Mouse (Mus musculus) mature B cell (primary cell): ENCODE results near the gene Cfap43.

ENCODE experiments used
- in situ Hi-C: fragments of 300-500 bp; cut with MboI; formaldehyde crosslinking; loops from 2 replicates; pipeline ENCODE4 v1.14.3; 2019

Gene Cfap43

DNA sequence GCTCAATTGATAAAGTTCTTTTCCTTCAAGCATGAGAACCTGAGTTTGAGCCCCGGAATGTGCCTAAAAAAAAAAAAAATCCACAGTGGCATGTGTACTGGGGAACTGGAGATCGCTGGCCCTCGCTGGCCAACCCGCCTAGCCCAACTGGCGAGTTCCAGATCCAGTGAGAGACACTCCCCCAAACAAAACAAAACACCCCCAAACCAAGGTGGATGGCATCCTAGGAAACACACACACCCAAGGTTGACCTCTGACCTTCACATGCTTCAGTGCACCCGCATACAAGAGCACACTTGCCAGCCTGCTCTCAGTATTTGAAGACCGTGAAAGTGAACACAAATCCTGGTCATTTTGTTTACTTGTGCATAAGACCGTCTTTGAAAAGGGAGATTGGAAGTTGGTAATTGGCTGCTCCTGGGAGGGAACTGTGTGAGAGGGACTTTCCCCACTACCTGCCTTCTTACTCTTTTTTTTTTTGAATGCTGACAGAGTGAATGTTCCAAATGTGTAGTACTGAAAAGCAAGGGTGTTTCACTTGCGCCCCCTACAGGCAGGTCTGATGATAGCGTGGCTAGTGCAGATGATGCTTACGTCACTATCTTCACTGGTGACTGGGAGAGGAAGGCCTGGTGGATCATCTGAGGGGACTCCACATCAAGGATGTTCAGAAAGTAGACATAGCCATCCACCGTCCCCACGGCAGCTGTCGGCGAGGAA is 123.9 kb downstream of the Cfap43 start:
- in situ Hi-C loops = no loop called here

- in situ Hi-C loops = no loop called here
Measured at GRCm38 (mm10) chr19:47794331-47794730, 124.8 kb downstream of the Cfap43 start.

GRCm38 (mm10) chr19:47790316-47791020 is 128.6 kb downstream of the Cfap43 start:
- in situ Hi-C loops = no loop called here

DNA sequence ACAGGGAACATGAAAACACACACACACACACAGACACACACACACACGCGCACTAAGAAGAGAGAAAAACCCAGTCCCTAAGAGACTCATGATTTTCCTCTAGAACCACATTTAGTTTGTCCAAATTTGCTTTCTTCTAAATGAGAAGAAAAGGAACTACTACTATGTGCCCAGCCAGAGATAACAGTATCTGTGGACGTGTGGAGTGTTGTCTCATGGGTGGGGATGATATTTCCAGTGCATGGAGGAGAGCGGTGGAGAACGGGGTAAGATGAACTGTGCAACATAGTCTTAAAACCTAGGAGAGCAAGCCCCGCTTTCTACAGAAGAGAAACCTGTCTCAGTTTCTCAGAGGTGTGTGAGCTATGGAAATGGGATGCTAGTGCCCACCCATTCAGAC is 135.2 kb downstream of the Cfap43 start:
- in situ Hi-C loops = no loop called here

DNA sequence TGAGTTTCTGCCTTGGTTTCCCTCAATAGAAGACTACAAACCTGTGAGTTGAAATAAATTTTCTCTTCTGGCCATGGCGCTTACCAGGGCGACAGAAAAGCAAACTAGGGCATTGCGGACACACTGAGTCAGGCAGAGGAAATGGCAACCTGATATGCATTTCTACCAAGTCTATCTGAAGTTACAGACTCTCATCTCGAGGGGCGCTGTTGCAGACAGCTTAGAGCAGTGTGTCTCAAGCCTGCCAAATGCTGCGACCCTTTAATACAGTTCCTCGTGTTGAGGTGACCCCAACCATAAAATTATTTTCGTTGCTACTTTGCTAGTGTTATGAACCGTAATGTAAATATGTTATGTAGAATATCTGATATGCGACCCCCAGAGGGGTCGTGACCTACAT is 138.1 kb downstream of the Cfap43 start:
- in situ Hi-C loops = no loop called here

- in situ Hi-C loops = no loop called here
Measured at GRCm38 (mm10) chr19:47780145-47780544, 138.9 kb downstream of the Cfap43 start.

DNA sequence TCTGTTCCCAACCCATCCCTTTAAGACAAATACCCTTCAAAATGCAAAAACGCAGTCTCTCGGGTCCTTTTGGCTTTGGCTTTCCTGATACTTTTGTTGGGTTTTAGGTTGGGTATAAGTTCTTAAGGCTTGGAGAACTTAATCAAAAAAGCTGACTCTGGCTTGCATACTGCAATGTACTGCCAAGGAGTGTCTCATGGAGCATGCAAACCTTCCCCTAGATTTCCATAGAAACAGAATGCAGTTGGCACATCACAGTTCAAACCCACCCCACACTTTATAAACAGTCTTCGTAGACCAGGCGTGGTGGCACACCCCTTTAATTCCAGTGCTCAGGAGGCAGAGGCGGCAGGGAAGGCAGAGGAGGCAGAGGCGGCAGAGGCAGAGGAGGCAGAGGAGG is 141.2 kb downstream of the Cfap43 start:
- in situ Hi-C loops = no loop called here

- in situ Hi-C loops = no loop called here
Measured at GRCm38 (mm10) chr19:47755625-47756024, 163.5 kb downstream of the Cfap43 start.

DNA sequence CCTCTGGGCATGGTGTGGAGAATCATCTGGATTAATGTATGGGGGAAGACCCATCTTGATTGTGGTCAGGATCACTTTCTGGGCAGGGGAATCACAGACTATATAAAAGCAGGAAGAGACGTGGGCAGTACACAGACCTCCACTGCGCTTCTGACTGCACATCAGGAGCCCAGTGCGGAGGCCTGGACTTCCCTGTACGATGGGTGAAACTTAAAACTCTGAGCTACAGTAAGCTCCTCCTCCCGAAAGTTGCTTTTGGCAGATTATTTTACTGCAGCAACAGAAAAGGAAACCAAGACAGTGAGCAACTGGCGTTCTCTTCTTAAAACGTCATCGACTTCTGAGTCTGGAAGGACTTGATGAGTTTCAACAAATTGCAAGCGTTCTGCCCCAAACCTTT is 164.2 kb downstream of the Cfap43 start:
- in situ Hi-C loops = no loop called here

- in situ Hi-C loops = no loop called here
Measured at GRCm38 (mm10) chr19:47753921-47754320, 165.2 kb downstream of the Cfap43 start.

GRCm38 (mm10) chr19:47752456-47752855 is 166.6 kb downstream of the Cfap43 start:
- in situ Hi-C loops = no loop called here

- in situ Hi-C loops = no loop called here
Measured at GRCm38 (mm10) chr19:47750391-47750790, 168.7 kb downstream of the Cfap43 start.

GRCm38 (mm10) chr19:47748950-47749349 is 170.1 kb downstream of the Cfap43 start:
- in situ Hi-C loops = no loop called here

DNA sequence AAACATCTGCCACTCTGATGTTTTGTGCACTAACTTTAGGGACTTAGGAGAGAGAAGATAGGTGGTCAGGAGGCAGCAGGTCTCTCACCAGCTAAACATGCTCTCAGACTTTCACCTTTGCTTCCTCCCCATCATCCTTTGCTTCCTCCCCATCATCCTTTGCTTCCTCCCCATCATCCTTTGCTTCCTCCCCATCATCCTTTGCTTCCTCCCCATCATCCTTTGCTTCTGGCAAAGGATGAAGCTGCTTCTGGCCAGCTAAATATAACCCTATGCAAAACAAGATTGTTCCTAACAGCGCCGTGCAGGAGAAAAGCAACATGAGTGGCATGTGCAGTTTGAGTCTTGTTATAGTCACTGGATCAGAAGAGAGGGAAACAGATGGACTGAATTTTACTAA is 172.0 kb downstream of the Cfap43 start:
- in situ Hi-C loops = no loop called here

GRCm38 (mm10) chr19:47731931-47732330 is 187.2 kb downstream of the Cfap43 start:
- in situ Hi-C loops = no loop called here

DNA sequence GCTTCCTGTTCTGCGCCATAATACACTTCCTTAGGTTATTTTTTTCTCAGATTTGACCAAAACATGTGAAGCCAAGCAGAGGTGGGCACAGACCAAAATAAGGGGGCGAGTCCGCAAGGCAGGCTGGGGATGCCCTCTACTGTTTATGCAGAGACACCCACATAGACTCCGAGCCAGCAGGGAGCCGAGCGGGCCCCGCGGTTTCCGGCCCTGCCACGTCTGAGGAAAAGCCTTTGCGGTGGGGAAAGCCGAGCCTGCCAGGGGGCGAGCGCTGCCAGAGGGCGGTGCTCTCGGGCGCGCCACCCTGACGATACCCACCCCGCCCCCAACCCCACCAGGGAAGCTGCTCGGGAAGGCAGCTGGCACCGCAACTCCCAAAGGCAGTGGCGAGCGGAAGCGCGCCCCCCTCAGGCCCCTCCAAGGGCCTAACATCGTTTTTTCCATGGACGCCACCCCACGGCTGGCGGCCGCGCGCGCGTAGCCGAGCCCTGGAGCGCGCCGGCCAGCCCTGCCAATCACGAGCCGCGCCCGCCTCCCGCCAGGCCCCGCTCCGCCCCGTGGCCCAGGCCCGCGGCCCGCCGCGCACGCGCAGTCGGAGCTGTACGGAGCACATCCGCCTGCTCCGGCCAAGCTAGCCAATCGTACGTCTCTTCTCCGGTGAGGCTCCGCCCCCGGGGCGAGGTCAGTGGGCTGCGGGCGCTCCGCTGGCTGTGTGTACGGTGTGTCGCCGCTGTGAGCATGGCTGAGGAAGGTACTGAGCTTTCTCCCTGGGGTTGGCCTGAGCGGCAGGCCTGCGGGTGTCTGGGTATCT is 187.8 kb downstream of the Cfap43 start, which contains the start of gene Sfr1:
TSS of gene Sfr1 (plus strand) at position 612 of the 811 bp plus-strand sequence.
- in situ Hi-C loops = no loop called here

DNA sequence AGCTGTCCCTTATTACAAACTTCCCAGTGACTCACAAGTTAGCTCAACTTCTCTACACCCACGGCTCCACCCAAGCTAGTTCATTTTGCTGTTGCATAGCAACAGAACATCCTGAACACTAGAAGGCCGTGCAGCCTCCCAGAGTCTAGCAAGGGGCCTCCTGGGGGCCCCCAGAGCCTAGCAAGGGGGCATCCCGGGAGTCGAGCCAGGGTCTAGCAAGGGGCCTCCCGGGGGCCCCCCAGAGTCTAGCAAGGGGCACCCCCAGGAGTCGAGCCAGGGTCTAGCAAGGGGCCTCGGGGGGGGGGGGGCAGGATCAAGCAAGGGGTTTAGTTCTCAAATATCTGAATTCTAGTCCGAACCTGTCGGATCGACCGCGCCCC is 188.4 kb downstream of the Cfap43 start:
- in situ Hi-C loops = no loop called here

DNA sequence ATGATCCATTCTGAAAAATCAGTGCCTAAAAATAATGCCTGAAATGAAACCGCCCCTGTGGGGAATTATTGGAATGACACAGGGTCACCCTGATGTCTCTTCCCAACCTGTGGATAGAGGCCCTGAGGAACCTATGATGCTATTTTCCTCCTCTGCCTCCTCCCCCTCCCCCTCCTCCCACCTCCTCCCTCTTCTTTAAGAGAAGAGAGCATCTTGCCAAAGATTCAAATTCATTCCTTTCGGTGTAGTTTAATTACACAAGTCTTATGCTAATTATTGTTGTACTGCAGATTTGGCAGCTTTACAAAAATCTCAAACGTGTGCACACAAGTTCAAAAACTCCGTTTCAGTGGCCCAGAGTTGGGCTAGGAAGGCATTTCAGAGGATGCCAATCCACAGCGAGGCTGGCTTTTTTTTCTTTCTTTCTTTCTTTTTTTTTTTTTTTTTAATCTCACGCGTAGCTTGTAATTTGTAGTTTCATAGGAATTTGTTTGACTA is 193.4 kb downstream of the Cfap43 start:
- in situ Hi-C loops = no loop called here

DNA sequence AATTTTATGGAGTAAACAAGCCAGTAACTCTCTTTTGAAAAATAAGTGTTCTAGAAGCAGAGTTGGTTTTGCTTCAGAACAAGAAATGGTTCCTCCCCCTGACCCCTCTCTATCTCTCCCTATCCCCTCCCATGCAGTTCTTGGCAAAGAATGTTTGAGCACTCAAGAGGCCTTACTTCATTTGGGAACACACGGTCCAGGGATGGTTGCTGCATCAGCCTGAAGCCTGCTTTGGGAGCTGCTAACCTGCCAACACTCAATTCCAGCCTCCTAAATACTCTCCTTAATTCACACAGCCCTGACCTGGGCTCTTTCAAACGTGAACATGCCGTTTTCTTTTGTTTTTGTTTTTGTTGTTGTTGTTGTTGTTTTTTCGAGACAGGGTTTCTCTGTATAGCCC is 194.2 kb downstream of the Cfap43 start:
- in situ Hi-C loops = no loop called here

DNA sequence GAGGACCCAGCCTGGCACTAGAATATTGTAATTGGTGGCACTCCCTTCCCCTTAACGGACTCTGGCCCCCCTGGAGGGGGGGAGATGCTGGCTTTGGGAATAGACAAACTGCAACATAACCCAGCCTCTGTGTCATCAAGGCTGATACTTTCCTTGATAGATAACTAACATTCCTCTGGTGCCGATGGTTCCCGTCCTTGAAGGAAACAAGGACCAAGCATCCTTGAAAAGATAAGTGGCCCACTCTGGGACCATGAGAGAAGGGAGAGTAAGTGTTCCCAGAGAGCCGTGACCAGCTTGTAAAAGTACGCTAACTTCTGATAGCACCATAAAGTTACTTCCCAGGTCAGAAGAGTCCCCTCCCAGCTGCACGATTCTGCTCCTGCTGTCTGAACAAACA is 196.6 kb downstream of the Cfap43 start:
- in situ Hi-C loops = no loop called here

- in situ Hi-C loops = no loop called here
Measured at GRCm38 (mm10) chr19:47719147-47719546, 199.9 kb downstream of the Cfap43 start.

DNA sequence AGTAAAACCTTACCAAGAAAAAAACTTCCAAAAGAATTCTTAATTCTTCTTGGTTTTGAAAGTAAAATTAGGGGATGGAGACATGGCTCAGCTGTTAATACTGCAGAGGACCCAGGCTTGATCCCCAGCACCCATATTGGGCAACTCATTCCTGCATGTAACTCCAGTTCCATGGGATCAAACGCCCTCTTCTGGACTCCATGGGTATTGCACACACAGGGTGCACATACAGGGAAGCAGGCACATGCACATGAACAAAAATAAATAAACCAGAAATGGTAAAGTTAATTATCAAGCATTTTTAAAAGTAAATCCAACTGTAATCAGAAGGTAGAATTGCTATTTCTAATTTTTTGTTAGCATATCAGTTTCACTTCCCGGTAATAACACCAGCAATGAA is 202.9 kb downstream of the Cfap43 start:
- in situ Hi-C loops = no loop called here

- in situ Hi-C loops = no loop called here
Measured at GRCm38 (mm10) chr19:47713457-47713856, 205.6 kb downstream of the Cfap43 start.
